Mouse (Mus musculus) 3134 (cell line): ENCODE data around the gene Calm5.
"Not testable (repeated sequence)": the region's sequence is repeated elsewhere in the genome, so short reads cannot be mapped to it uniquely, and the experiment has no call there.

Experiments used
- DNase-seq: peaks from one replicate; pipeline ENCODE4 v3.0.0-alpha.2; 2011; ENCODE audit warnings: low spot score; ENCODE audit not compliant: insufficient read length; ENCODE audit errors: extremely low read depth

Gene Calm5

GRCm38 (mm10) chr13:3865648-3866354, 11.8 kb downstream of the Calm5 start:
- no peak for DNase-seq

GRCm38 (mm10) chr13:3866355-3867052, 12.5 kb downstream of the Calm5 start:
- no peak for DNase-seq

- no peak for DNase-seq
Measured at GRCm38 (mm10) chr13:3867158-3867557, 13.2 kb downstream of the Calm5 start.

- DNase-seq = no peak
Measured at GRCm38 (mm10) chr13:3869901-3870300, 15.9 kb downstream of the Calm5 start.

GRCm38 (mm10) chr13:3872832-3873231, 18.9 kb downstream of the Calm5 start:
- no peak for DNase-seq

GRCm38 (mm10) chr13:3876448-3876847, 22.5 kb downstream of the Calm5 start:
- no peak for DNase-seq

- no peak for DNase-seq
Measured at GRCm38 (mm10) chr13:3877185-3877584, 23.2 kb downstream of the Calm5 start.

- DNase-seq = no peak
Measured at GRCm38 (mm10) chr13:3877679-3878220, 23.8 kb downstream of the Calm5 start.

- DNase-seq = peak; percentile 30
Measured at GRCm38 (mm10) chr13:3886663-3887062, 32.7 kb downstream of the Calm5 start.

- DNase-seq = no peak
Measured at GRCm38 (mm10) chr13:3889111-3889510, 35.1 kb downstream of the Calm5 start.

- DNase-seq = no peak
Measured at GRCm38 (mm10) chr13:3890061-3890460, 36.1 kb downstream of the Calm5 start.

- DNase-seq = no peak
Measured at GRCm38 (mm10) chr13:3891479-3892087, 37.6 kb downstream of the Calm5 start.

- no peak for DNase-seq
Measured at GRCm38 (mm10) chr13:3892601-3893000, 38.6 kb downstream of the Calm5 start.

GRCm38 (mm10) chr13:3893126-3893734, 39.3 kb downstream of the Calm5 start:
- peak; percentile 86 for DNase-seq

- no peak for DNase-seq
Measured at GRCm38 (mm10) chr13:3894549-3894948, 40.6 kb downstream of the Calm5 start.

GRCm38 (mm10) chr13:3895397-3895980, 41.5 kb downstream of the Calm5 start:
- no peak for DNase-seq

- no peak for DNase-seq
Measured at GRCm38 (mm10) chr13:3896032-3896431, 42.1 kb downstream of the Calm5 start.

- DNase-seq = no peak
Measured at GRCm38 (mm10) chr13:3896913-3897312, 42.9 kb downstream of the Calm5 start.

GRCm38 (mm10) chr13:3898202-3898601, 44.2 kb downstream of the Calm5 start:
- DNase-seq = not testable (repeated sequence)

GRCm38 (mm10) chr13:3899301-3899700, 45.3 kb downstream of the Calm5 start:
- no peak for DNase-seq
